Mouse (Mus musculus): ENCODE results near the gene Ndufaf3.

DNA sequence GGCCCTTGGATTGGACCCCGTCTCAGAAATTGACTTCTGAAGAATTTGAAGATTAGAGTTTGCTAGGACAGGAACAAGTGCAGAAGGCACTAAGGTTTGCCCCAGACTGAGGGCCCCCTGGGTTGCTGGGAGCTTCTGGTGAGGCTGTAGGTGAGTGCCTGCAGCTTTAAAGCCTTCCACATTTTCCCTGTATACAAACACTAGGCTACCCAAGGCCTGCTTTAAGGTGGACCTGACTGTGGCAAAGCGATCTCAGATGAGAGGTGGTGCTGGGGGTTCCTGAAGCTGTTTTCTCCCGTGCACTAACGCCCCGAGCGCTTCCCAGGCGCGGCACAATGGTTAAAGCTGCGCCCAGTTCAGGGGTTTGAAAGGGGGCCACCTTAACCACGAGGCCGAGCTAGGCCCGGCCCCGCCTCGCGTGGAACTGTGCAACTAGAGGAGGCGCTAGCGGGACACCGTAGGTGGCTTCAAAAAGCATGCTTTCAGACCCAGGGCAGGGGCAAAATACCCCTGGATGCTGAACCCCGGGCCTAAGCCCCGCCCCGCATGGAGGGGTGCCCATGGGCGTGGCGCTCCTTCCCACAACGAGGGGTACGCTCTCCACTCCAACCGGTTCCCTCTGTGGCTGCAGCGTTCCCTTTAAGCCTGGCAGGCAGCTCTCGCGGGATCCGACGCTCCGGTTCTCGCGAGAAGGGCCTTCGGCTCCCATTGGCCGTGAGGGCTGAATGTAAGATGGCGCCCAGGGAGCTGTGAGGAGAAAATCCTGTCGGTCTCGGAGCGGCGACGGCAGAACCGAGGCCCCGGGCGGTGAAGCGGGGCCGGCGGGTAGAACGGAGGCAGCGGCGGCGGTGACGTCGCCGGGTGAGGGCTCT is 50.6 kb downstream of the Ndufaf3 start, which contains the start of gene Qrich1:
- TF ChIP-seq POLR2A (IDR thresholded peaks at IDR 0.05; ENCODE audit: low read depth, low read length) (peak; percentile 76), CTCF (conservative IDR thresholded peaks at IDR 0.05; ENCODE audit: insufficient read depth, insufficient read length, low read depth, low read length) (no peak)

All from kidney, adult 2 months (tissue).